Mouse (Mus musculus): Measurements from ENCODE around the gene Gm48551.

- TF ChIP-seq CTCF (IDR thresholded peaks at IDR 0.05; ENCODE audit: low read depth): no peak
- TF ChIP-seq EP300 (optimal IDR thresholded peaks at IDR 0.05): no peak
These were observed 27.8 kb upstream of the Gm48551 start for GRCm38 (mm10) chr10:81356352-81356990.
